Mouse (Mus musculus) heart, adult 8-10 months (tissue): ENCODE measurements at regions not wholly inside any gene's neighbourhood (a gene's known extent, or its start where the extent isn't known, plus 50 kb on each side); places are given as distances from the start of the nearest gene placed in this dataset.
A peak's percentile ranks its signal among the peaks of the same experiment; 100 is the strongest.

Source experiments
- DNase-seq: peaks from one replicate; pipeline ENCODE4 v3.0.0; 2022; ENCODE audit warnings: low spot score

DNA sequence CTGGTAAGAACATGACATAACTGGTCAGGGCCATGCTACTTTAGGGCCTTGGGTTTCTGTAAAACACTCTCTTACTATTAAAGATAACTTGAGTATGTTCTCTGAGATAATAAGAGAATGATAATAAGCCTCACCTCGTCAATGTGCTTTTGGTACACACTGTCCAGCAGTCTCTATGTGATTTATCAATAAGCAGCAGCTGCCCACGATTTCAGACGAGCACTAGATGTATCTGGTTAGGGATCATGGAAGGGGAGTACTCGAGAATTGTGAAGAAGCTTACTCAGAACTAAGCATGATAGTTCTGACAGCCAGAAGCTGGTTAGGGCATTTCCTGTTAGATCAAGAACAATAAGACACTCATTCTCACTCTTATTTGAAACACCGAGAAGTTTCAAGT, 53.8 kb downstream of the Neurod6 start:
- no peak for DNase-seq

DNA sequence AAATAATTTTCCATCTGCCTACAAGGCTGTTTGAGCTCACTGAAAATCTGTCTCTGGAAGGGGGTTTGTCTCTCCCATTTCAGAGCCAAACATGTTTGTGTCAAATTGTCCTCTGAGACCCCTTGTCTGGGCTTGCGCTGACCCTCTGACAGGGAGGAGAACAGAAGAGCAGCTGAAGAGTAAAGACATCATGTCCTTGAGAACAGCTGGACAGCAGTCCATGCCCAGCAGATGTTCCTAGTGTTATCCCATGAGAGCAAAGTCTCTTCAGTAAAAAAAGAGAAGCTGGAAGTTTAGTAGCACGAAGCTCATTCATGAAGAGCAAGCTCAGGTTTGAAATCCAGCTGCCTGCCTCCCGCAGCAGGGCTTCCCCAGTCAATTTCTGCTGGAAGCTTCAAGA, 60.7 kb downstream of the Neurod6 start:
- peak; percentile 30 for DNase-seq

DNA sequence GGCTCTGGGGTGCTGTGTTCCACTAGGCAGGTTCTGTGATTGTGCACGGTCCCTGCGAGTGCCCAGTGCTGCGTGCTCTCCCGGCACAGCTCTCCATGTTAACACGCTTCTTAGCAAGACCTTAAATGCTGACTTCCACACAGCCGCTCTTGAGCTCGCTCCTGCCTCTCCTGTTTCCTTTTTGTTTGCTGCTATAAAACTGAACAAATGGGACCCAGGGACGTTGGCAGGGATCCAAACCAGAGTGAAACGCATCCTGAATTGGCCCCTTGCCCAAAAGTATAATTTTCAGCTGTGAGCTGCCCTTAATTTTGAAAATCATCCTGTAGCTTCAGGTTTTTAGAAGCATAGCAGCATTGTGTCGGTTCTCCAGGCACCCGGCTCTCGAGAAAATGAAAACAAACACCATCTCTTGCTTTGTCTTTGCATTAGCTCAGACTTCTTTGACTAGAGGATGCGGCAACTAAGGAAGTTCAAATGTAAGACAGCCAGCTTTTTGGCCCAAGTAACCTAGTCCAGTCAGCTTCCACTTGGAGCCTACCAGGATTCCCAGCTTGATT, 63.1 kb downstream of the Neurod6 start:
- peak; percentile 35 for DNase-seq

DNA sequence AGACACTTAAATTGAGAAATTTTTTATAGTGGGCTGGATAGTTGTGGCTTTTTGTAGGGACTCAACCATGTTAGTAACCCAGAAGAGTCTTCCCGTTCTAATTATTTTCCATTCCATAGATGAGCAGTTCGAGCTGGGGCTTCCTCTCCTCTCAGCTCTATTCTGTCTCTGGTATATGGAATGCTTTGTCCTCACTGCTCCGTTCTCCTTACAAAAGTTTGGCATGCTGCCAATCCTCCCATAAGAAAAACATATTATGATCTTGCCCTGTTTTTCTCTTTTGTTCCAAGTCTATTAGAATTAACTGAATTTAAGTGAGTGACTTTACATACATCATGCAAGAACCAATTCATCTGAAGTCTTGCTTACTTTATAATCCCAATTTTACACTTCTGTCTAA, 70.7 kb downstream of the Neurod6 start:
- DNase-seq = no peak

DNA sequence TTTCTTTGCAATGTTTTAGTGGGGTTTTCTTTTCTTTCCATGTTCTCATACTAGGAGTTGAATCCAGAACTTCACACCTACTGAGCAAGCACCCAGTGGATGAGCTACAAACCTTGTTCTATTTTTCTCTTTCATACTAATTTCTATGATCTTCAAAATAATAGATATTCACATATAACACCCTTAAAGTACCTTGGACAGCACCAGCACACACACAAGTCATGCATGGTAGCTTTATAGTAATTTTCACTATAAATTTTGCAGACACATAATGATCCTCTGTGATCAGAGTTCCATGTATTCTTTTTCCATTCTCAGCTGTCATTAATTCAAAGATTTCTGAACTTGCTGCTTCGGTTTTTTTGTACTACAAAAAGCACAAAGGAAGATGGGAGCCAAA, 71.1 kb downstream of the Neurod6 start:
- DNase-seq = no peak

DNA sequence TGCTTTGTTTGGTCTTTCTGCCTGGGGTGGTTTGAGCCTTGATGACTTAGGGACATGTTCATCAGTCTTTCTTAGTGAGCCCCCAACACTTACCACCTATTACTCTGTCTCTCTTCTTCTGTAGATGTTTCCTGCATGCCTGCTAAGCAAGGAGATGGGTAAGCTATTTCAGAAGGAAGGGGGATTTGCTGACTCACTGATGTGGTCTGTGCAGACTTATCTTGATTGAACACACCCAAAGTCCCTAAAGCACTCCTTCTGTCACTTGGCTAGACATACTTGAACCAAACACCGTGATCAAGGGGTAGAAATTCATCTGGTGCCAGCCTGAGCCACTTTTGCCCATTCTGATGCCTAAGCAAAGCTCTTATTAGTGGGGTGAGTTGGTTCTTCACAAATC, 72.0 kb downstream of the Neurod6 start:
- no peak for DNase-seq

DNA sequence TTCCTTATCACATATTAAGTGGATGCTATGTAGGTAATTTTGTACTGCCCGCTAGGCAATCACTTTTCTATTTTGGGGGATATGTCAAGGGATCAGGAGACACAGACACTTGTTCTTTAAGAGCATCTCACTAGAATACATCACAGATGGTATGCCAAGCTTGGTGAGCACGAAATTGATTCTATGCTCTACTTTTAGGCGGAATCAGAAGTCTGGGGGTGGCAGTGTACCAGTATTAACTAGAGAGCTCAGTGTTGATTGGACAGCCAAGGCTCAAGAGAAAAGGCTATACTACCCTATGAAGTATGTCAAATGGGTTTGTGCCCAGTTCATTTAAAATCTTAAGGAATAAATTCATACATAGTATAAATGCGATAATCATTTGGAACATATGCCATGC, 84.0 kb downstream of the Neurod6 start:
- DNase-seq = no peak

DNA sequence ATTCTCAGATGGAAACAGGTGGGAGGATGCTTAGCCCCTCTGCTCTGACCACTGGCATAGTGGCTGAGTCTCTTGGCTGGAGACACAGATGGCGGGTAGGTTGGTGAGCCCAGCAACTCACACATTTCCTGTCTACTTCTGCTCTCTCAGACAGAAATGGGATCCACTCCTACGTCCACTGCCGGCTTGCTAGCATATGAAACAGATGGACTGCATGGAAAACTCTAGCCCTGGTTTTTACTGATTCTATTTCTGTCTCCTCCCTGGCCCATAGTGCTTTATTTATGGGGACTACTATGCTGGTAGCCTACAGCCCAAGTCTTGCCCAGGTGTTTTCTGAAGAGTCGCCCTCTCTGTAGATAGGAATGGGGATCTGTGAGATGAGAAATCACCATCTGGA, 88.9 kb downstream of the Neurod6 start:
- no peak for DNase-seq

DNA sequence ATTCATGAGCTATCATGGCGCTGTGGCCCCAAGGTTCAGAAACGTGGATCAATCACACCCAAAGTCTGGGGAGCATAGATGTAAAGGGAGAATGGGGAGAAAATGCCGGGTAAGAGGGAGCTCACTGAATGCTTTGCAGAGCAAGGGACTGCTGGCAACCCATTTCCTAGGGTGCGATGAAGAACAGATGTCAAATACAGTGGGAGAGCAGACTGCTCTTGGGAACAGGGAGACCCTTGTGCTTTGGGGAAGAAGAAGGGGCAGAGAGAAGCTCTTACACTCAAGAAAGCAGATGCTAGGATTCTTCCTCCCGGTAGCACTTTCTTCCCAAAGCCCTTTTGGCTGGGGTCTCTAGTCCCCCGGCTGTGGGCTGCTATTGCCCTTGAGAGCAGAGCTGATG, 100.0 kb downstream of the Neurod6 start:
- DNase-seq = no peak

DNA sequence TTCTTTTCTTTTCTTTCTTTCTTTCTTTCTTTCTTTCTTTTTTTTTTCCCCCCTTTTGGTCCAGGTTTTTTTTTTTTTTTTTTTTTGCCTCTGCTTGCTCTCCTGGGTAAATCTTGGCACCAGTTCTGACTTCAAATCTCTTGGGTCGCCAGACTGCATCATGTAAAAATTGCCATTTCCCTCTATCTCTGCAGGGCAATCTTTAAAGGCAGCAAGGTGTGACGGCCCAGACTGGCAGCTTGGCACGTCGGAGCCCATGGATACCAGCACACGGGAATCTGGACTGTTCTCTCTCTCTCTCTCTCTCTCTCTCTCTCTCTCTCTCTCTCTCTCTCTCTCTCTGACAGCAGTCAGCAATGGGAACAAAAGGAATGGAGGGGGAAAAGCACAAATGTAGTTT, 101.0 kb downstream of the Neurod6 start:
- no peak for DNase-seq

DNA sequence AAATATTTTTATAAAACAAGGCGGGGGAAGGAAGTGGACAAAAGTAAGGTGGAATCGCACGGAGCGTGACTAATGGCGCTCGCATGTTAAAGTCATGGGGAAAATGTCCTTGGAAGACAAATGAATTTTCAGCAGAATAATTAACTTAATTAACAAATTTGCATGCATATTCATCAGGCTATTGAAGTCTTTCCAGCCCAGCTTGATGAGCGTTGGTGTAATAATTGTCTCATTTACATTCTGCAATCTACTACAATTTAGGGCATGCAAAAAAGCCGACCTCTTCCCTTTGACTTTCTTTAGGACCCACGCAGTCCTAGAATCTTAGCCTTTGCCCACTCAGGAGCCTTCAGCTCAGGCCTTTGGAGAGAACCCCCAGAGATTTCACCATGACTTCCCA, 101.5 kb downstream of the Neurod6 start:
- DNase-seq = no peak

DNA sequence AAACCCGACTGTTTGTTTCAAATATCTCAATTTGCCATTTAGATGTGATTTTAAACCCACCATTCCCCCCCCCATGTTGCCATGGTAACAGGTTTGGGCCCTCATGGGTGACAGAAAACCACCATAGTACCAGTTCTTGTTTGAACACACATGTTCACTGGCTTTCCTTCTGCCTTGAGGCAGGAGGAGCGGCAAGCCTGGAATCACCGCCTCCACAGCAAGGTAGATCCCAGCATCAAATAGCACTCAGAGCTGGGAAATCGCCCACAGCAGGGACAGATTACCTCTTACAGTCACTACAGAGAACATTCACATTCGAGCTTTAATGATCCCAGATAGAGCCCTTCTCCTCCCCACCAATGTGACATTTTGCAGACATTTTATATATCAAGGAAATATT, 102.0 kb downstream of the Neurod6 start:
- DNase-seq = no peak

DNA sequence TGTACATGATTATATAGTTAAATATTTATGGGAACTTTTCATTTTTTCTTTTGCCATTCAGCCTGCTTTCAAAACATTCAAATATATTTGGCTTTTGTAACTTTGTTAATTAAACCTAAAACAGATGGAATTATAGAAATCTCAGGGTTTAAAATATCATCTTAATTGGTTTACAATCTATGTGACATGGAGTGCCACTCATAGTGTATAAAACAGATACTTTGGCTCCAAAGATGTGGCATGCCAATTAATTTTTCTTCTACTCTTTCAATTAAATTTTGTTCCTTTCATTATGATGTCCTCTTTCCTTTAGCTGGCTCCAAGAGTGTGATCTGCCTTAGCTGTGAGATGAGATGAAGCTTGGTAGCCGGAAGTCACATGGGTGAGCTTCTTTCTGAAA, 103.0 kb downstream of the Neurod6 start:
- DNase-seq = no peak

DNA sequence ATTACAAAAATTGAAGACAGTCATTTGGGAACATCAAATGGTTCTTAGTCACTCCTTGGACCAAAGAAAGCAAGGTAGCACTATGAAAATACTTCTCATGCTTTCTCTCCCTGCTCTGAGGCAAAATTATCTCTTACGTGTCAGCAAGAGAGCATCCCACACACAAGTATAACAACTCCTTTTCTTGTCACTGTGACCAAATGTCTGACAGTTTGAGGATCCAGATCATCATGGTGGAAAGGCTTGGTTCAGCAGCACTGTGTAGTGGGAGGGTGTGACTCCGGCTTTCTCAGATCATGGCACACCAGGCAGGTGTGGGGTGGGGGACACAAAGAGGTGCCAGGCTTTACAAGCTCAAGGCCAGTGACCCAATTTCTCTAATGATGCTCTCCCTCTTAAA, 113.5 kb downstream of the Neurod6 start:
- DNase-seq = no peak

DNA sequence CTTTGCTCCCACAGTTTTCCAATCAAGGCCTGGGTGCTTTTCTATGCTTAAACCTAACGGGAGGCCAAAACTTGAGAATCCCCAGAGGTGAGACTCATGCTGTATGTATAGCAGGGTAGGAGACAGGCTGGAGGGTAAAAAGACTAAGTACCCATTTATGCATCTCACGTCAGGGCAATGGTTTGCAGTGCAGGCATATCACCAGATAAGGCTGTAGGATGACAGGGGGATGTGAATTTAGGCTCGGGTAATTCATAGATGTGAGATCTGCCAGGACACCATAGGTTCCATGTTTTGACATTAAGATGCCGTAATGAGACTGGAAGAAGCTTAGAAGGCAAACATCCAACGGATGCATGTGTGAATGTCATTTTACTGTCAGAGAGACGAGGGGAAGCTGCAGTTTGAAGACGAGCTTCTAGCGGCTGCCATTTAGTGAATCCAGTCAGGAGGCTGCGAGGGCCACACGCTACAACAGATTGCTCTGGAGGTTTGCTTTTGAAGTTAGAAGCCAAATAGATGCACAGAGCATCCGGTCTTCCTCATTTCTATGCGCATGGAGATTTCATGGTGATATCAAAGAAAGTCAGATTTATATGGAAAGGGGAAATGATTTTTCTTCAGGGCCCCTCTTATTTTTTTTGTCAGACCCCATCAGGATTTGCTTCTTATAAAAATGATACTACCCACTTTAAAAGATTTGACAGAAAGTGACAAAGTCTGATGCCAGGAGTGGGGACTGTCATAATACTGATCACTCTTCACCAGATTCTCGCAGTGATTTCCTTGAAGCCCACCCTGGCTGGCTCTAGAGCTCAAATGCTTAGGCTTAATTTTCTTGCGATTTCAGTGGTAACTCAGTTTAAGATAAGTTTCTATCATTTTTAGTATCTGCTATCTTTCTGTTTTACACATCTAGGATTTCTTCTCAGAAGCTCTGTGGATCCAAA, 113.8 kb downstream of the Adcyap1r1 start:
- no peak for DNase-seq

DNA sequence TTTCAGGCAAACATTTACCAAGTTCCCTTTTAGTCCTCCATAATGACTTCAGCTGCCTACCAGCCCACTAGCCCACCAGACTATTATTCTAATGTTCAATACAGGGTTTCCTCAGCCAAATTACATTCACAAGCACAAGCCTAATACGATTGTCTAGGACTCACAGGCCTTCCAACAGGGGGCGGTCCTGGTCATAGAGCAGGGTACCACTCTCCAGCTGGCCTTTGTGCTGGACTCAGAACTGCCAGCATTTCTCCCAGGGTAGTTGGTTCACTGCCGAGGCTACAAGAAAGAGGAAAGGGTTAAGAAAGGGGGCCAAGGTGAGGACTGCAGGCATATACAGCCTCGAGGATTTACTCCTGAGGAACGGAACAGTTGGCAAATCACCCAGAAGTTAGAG, 108.8 kb downstream of the Adcyap1r1 start:
- DNase-seq = no peak

DNA sequence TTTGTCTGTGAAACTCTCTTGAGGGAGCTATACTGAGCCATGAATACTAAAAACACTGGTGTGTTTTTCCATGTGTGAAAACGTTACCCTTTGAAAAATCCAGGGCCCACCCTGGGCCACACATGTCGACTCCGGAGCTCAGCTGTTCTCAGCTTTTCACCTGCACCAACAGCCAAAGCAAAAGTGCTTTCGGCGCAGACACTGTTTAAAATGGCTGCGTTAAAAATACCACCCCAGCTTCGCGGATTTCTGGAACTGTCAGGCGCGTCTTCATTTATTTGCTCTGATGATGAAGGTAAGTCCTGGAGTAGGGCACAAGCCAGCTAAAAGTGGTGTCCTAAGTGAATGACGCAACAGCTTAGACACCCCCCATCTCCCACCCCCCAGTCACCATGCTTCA, 108.0 kb downstream of the Adcyap1r1 start:
- DNase-seq = no peak
